ENCODE assay signal across 9 mouse cellular contexts in the genomic region with DNA sequence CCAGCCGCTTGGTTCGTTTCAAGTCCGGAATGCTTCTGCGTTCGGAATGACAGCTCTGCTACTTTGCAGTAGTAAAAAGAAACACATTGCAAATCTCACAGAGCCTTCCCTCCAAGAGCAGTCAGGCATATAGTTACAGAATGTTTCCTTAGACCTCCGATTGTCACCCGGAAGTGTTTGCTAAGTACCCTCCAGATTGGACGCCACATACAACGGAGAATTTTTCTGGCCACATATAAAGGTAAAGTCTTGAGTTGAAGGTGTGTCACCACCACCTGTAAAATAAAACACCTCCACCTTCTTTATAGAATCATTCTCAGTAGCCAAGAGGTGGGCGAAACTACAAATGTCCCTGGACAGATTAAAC. TPM values are rescaled to one million over a fixed set of nuclear protein-coding genes. Genes with fewer than 3 reads are reported as not detected.
DNase-seq lines count a peak whose midpoint lies in the region; ATAC-seq lines count a peak whose summit lies in the region.
"Had no signal": no experiment of that assay in that cellular context is flagged by ENCODE, and none has a peak within 500 bp of the region (broad histone marks: within the 10 kb centered on the region; RNA-seq: fewer than 3 reads in every experiment).

No protein-coding gene starts in this region.

- 7% methylated on average over 10 of the region's 10 CpGs for WGBS in heart, embryonic 15.5 days
- WGBS in hindbrain, embryonic 13.5 days: 8% methylated on average over 10 of the region's 10 CpGs
- 9% methylated on average over 10 of the region's 10 CpGs for WGBS in midbrain, embryonic 11.5 days

- H3K4me1 ChIP-seq in heart, embryonic 15.5 days (replicated peaks): peaks cover 32% of the 10 kb centered on the region
- peaks cover 21% of the 10 kb centered on the region for H3K4me1 ChIP-seq in hindbrain, embryonic 13.5 days (replicated peaks)
- peaks cover 17% of the 10 kb centered on the region for H3K4me1 ChIP-seq in midbrain, embryonic 11.5 days (ENCODE audit: control insufficient read depth, insufficient read depth, low read length)

- H3K4me3 ChIP-seq in heart, embryonic 15.5 days: peak overlapping the region; percentile 91
- H3K4me3 ChIP-seq in hindbrain, embryonic 13.5 days: peak overlapping the region; percentile 76
- peak overlapping the region; percentile 90 for H3K4me3 ChIP-seq in midbrain, embryonic 11.5 days (ENCODE audit: low read depth, low read length)

- peaks cover 8% of the 10 kb centered on the region; the same call in 1 of the 2 replicates for H3K36me3 ChIP-seq in heart, embryonic 15.5 days
- peaks cover 6% of the 10 kb centered on the region for H3K36me3 ChIP-seq in hindbrain, embryonic 13.5 days
- peaks cover 5% of the 10 kb centered on the region for H3K36me3 ChIP-seq in midbrain, embryonic 11.5 days (ENCODE audit: control insufficient read depth, insufficient read depth, low read length)

- no peaks in the 10 kb centered on the region for H3K27me3 ChIP-seq in heart, embryonic 15.5 days
- H3K27me3 ChIP-seq in hindbrain, embryonic 13.5 days: no peaks in the 10 kb centered on the region
- no peaks in the 10 kb centered on the region for H3K27me3 ChIP-seq in midbrain, embryonic 11.5 days (ENCODE audit: control insufficient read depth, insufficient read depth, low read length)

- peak overlapping the region; percentile 92 for H3K27ac ChIP-seq in heart, embryonic 15.5 days
- H3K27ac ChIP-seq in hindbrain, embryonic 13.5 days: peak overlapping the region; percentile 91
- H3K27ac ChIP-seq in midbrain, embryonic 11.5 days (ENCODE audit: low read depth, low read length): peak overlapping the region; percentile 76; the same call in 1 of the 2 replicates

- peak overlapping the region; percentile 56 for H3K9ac ChIP-seq in heart, embryonic 15.5 days
- H3K9ac ChIP-seq in hindbrain, embryonic 13.5 days: peak overlapping the region; percentile 59; the same call in 1 of the 2 replicates
- peak overlapping the region; percentile 55; the same call in 1 of the 2 replicates for H3K9ac ChIP-seq in midbrain, embryonic 11.5 days (ENCODE audit: low read length)

- peak overlapping the region; percentile 73 for H3K4me2 ChIP-seq in heart, embryonic 15.5 days
- H3K4me2 ChIP-seq in hindbrain, embryonic 13.5 days: peak overlapping the region; percentile 92
- H3K4me2 ChIP-seq in midbrain, embryonic 11.5 days: peak overlapping the region; percentile 50

- DNase-seq in heart, adult 9 months (ENCODE audit: low spot score in 2 of 2): no peak
- DNase-seq in midbrain, embryonic 11.5 days (ENCODE audit: low spot score, missing footprints): no peak
- DNase-seq in cerebellum, adult 9-10 months: no peak
- DNase-seq in layer of hippocampus, postnatal 25 days (ENCODE audit: extremely low spot score in 1 of 2, low spot score in 1 of 2): no peak
- DNase-seq in right cerebral cortex, postnatal 10 days (ENCODE audit: low spot score in 2 of 2): no peak

- ATAC-seq in heart, embryonic 15.5 days (replicated peaks; ENCODE audit: insufficient number of reproducible peaks, insufficient read depth, low FRiP score, low read depth): peak; percentile 52
- peak; percentile 21 for ATAC-seq in activated CD4-positive, CD25-positive, alpha-beta regulatory T cell, adult 4 months
- ATAC-seq in hindbrain, embryonic 13.5 days (ENCODE audit: low FRiP score): peak; percentile 91
- ATAC-seq in midbrain, embryonic 11.5 days (ENCODE audit: low FRiP score): peak; percentile 80

- no peaks in the 10 kb centered on the region for H3K9me3 ChIP-seq in heart, embryonic 15.5 days (replicated peaks)
- H3K9me3 ChIP-seq in hindbrain, embryonic 13.5 days: no peaks in the 10 kb centered on the region
- no peaks in the 10 kb centered on the region for H3K9me3 ChIP-seq in midbrain, embryonic 11.5 days (ENCODE audit: control insufficient read depth, low read length)

RNA-seq across cellular contexts. Expression of a gene that starts 0.4 kb away (rescaled TPM):
- polyA plus RNA-seq in heart, embryonic 15.5 days (2015; fragmentation: Nextera tagmentation; extraction: Ambion mirVana): 56.9 and 72.6 TPM in 2 replicates
- 10 to 100 TPM; 30.3 to 31.9 TPM for polyA plus RNA-seq in activated CD4-positive, CD25-positive, alpha-beta regulatory T cell, adult 4 months (2017; shearing (Covaris generic))
- 31.3 and 32.9 TPM in 2 replicates for polyA plus RNA-seq in hindbrain, embryonic 13.5 days (2015; fragmentation: Nextera tagmentation; extraction: Ambion mirVana)
- 97.8 and 106 TPM in 2 replicates for polyA plus RNA-seq in midbrain, embryonic 11.5 days (2014; fragmentation: Nextera tagmentation; extraction: Ambion mirVana)
- 10 to 100 TPM; 13.2 to 14.8 TPM for total RNA-seq in layer of hippocampus, postnatal 25 days (2021)

RNA-seq across cellular contexts. Expression of a gene that starts 52.4 kb away (rescaled TPM):
- not detected in 2 replicates for polyA plus RNA-seq in heart, embryonic 15.5 days (2015; fragmentation: Nextera tagmentation; extraction: Ambion mirVana)
- not detected for polyA plus RNA-seq in activated CD4-positive, CD25-positive, alpha-beta regulatory T cell, adult 4 months (2017; shearing (Covaris generic))
- polyA plus RNA-seq in hindbrain, embryonic 13.5 days (2015; fragmentation: Nextera tagmentation; extraction: Ambion mirVana): not detected in 2 replicates
- not detected in 2 replicates for polyA plus RNA-seq in midbrain, embryonic 11.5 days (2014; fragmentation: Nextera tagmentation; extraction: Ambion mirVana)
- total RNA-seq in layer of hippocampus, postnatal 25 days (2021): not detected
- total RNA-seq: left cerebral cortex, postnatal 36 days had no signal

Comparison
In these comparisons a context has a peak if more than half of its experiments do, and no peak if none do; other contexts are left out.
1. ATAC-seq: peak in every context shown above with its lines; median percentile 91 in hindbrain, embryonic 13.5 days; 80 in midbrain, embryonic 11.5 days; 52 in heart, embryonic 15.5 days; 21 in activated CD4-positive, CD25-positive, alpha-beta regulatory T cell, adult 4 months.